Mouse (Mus musculus): ENCODE data around the gene Tlr12. TPM values are rescaled to one million over a fixed set of nuclear protein-coding genes. Genes with fewer than 3 reads are reported as not detected.

Tlr12 gene
- not detected for polyA plus RNA-seq (2014; fragmentation: Illumina TruSeq; extraction: RNeasy Lipid Tissue Mini Kit (QIAGEN cat#74804); ENCODE audit: low read depth, low replicate concordance)

GRCm38 (mm10) chr4:128618246-128618911 lies at the start of gene Tlr12:
Gene Tlr12, minus strand, starts transcription at chr4:128618619.

GRCm38 (mm10) chr4:128654505-128655381 lies 36.3 kb upstream of the Tlr12 start, which contains the start of gene Phc2:
Gene Phc2, plus strand, starts transcription at chr4:128654702.

GRCm38 (mm10) chr4:128609925-128610402 lies 8.5 kb downstream of the Tlr12 start, which contains the start of gene Zscan20:
Gene Zscan20, minus strand, starts transcription at chr4:128610098.

Other genes starting within 250 kb of the Tlr12 start
- gene Zscan20, start 8.5 kb downstream of the Tlr12 start, polyA plus RNA-seq (2014; fragmentation: Illumina TruSeq; extraction: RNeasy Lipid Tissue Mini Kit (QIAGEN cat#74804); ENCODE audit: low read depth, low replicate concordance), result 2.5 TPM
- gene Phc2, start 36.1 kb upstream of the Tlr12 start, polyA plus RNA-seq (2014; fragmentation: Illumina TruSeq; extraction: RNeasy Lipid Tissue Mini Kit (QIAGEN cat#74804); ENCODE audit: low read depth, low replicate concordance), result 0.76 TPM
- not detected for gene A3galt2, start 136.7 kb upstream of the Tlr12 start, polyA plus RNA-seq (2014; fragmentation: Illumina TruSeq; extraction: RNeasy Lipid Tissue Mini Kit (QIAGEN cat#74804); ENCODE audit: low read depth, low replicate concordance)
- 6.1 TPM for gene Zfp362, start 187.4 kb upstream of the Tlr12 start, polyA plus RNA-seq (2014; fragmentation: Illumina TruSeq; extraction: RNeasy Lipid Tissue Mini Kit (QIAGEN cat#74804); ENCODE audit: low read depth, low replicate concordance)